Mouse (Mus musculus): ENCODE measurements around the gene Srebf2.

Gene Srebf2

GRCm38 (mm10) chr15:82146770-82147610, at the start of gene Srebf2:
Gene Srebf2, plus strand, starts transcription at chr15:82147181.
- under 1% methylated on average over 72 of the region's 79 CpGs for WGBS

DNA sequence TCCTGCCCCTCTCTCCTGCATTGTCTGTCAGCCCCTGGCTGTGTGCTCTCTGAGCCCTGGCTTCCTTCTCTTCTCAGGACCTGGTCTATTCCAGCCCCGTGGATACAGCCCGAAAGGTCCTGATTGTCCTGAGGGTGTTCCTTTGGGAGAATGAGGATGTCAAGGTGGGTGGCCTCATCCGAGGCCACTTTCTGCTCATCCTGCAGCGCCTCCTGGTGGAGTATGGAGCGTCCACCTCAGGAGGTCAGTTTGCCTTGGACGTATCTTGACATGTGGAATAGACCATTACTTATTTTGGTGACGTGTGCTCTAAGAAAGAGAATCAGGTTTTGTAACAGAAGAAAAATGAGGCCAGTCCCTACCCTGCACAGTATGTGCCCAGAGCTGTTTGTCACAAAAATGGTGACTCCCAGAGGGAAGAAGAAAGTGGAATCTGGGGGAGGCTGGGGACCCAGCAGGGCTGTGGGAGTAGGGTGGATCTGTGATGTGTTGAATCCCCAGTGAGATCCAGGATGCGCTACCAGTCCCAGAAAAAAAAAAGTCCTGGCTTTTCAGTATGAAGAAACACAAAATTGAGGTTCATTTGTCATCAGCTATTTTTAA, 39.9 kb upstream of the Srebf2 start:
- 17% methylated on average over 8 of the region's 8 CpGs for WGBS

DNA sequence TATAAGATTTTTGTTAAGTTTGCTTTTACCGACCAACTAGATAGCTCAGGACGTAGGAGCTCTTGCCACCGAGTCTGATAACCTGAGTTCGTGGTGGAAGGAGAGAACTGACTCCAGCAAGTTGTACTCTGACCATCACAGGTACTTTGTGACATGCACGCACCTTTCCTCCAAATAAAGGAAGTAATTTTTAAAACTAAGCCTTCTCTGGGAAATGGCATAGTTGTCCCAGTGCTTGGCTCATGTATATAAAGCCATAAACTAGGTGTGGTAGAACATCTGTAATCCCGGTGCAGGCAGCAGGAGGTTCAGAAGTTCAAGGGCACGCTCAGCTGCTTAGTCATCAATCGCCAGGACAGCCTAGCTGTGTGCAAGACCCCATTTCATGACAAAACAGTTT, 26.4 kb upstream of the Srebf2 start:
- 94% methylated on average over 8 of the region's 8 CpGs for WGBS

DNA sequence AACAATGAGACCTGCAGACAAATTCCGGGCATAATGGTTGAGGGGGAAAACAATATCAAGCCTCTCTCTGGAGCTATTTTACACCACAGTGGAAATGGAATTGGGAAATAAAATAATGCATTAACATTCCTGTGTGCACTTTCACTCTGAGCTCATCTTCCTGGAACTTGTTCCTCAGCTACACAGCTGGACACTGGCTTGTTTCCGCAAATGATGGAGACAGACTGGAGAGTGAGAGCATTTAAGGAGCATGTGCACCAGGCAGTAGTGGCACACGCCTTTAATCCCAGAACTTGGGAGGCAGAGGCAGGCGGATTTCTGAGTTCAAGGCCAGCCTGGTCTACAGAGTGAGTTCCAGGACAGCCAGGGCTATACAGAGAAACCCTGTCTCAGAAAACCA, 20.3 kb upstream of the Srebf2 start:
- 79% methylated on average over 4 of the region's 4 CpGs for WGBS

GRCm38 (mm10) chr15:82127426-82128374, 19.3 kb upstream of the Srebf2 start, which contains the start of gene Ccdc134:
Gene Ccdc134, plus strand, starts transcription at chr15:82127922.
- WGBS, result under 1% methylated on average over 74 of the region's 74 CpGs

- WGBS, result 8% methylated on average over 5 of the region's 5 CpGs
Observed at GRCm38 (mm10) chr15:82128398-82128797, 18.6 kb upstream of the Srebf2 start.

- WGBS, result 82% methylated on average over 7 of the region's 7 CpGs
Observed at GRCm38 (mm10) chr15:82130599-82130998, 16.4 kb upstream of the Srebf2 start.

- WGBS, result 50% methylated on average over 4 of the region's 4 CpGs
Observed at GRCm38 (mm10) chr15:82135372-82135771, 11.6 kb upstream of the Srebf2 start.

DNA sequence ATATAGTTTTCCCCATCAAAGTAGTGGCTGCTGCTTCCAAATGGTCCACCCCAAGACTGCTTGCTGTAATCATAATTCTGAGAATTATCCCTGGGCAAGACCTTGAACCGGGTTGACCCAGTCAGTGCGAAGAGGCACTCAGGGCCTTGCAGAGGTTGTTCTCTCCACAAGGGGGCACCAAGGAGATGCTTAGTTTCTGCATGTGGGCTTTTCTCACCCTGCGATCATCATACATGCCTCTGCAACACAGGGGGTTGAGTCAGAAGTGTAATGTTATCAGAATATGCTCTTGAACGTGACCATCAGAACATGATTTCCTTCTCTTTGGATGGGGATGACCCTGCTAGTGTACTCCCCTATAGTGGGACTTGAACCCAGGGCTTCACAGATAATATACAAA, 8.4 kb upstream of the Srebf2 start:
- WGBS, result 27% methylated on average over 4 of the region's 4 CpGs

DNA sequence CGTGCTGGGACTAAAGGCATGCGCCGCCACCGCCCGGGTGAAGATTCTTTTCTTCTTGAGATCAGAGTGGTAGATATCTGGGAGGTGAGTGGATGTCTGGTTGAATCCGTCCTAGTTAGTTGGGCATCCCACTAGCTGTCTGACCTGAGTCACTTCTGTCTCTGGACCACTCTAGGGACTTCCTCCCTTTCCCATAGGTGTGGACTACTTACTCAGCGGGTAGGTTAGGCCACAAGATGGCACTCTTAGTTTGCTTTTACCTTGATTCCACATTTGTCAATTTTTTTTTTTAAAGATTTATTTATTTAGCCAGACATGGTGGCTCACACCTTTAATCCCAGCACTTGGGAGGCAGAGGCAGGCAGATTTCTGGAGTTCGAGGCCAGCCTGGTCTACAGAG, 7.8 kb upstream of the Srebf2 start:
- WGBS, result 94% methylated on average over 8 of the region's 8 CpGs

- 82% methylated on average over 3 of the region's 3 CpGs for WGBS
Observed at GRCm38 (mm10) chr15:82140355-82140754, 6.6 kb upstream of the Srebf2 start.

GRCm38 (mm10) chr15:82144157-82144556, 2.8 kb upstream of the Srebf2 start:
- 91% methylated on average over 5 of the region's 5 CpGs for WGBS

GRCm38 (mm10) chr15:82145408-82145807, 1.6 kb upstream of the Srebf2 start:
- 55% methylated on average over 2 of the region's 2 CpGs for WGBS

DNA sequence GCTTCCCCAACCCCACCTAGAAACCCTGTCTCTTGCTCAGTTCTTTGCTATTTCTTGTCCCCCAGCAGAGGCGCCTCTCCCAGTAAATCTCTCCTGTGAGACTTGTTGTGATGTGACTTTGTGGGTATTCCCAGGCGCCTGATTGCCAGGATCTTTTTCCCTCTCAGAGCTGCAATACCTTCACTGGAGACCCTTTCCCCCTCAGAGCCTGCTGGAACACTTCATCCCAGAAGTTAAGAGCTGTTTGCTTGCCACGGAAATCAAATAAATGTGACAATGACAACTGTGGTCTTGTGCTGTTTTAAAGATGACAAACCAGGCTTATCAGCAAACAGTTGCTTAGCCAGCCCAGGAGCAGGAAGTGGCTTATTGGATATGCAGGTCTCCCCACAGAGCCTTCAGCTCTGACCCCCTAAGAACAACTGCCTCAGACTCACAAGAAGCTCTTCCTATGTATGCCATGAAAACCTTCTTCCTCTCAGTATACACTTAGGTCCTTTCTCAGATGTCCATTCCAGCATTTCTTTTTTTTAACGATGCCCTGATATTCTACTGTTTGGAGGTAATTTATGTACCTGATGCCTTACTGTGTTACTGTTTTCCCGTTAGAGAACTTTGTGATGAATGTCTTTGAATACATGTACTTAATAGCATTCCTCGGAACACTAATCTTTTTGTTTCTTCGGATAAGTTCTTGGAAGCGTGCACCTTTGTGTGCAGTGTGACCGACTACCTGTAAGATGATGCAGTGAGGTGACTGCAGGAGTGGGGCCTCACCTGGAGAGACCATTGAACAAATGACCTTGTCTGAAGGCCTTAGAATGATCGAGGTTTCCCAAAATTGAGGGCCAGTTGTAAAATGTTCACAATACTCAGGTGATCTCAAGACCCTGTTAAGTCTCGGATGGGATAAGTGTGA, 871 bp upstream of the Srebf2 start:
- 21% methylated on average over 11 of the region's 11 CpGs for WGBS

- under 1% methylated on average over 44 of the region's 50 CpGs for WGBS
Observed at GRCm38 (mm10) chr15:82147611-82148111, 680 bp downstream of the Srebf2 start.

GRCm38 (mm10) chr15:82148510-82148911, 1.5 kb downstream of the Srebf2 start:
- 14% methylated on average over 9 of the region's 9 CpGs for WGBS

DNA sequence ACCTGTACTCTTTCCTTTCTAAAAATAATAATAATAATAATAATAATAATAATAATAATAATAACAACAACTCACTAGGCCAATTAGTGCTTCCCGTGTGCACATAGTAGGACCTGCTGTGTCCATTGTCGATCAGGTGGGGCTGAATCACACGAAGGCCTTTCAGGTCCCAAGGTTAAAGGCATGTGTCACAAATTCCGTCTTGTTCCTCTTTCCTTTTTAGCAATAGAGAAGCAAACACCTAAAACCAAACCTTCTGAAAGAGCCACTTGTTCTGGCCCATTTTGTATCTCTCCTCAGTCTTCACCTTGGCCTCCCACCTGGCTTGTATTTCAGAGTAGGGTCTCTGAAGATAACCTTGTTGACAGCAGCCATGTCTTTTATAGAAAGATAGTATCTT, 4.2 kb downstream of the Srebf2 start:
- WGBS, result 88% methylated on average over 4 of the region's 4 CpGs

GRCm38 (mm10) chr15:82152022-82152421, 5.0 kb downstream of the Srebf2 start:
- WGBS, result 48% methylated on average over 12 of the region's 12 CpGs

DNA sequence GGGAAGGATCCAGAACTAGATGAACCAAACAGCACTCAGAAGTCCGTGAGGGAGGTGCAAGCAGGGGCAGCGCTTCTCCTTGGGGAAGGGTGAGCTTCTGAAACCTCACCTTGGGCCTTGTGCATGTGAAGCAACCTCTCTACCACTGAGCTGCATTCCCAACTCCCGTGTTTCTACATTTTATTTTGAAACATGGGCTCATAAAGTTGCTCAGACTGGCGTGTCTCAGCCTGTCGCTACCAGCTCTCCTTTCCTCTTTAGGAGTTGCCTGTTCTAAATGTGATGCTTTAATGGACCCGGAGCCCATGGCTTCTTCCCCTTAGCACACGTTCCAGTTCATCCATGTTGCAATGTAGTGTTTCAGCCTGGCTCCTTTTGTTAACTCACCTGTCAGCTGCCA, 5.5 kb downstream of the Srebf2 start:
- 61% methylated on average over 7 of the region's 7 CpGs for WGBS

DNA sequence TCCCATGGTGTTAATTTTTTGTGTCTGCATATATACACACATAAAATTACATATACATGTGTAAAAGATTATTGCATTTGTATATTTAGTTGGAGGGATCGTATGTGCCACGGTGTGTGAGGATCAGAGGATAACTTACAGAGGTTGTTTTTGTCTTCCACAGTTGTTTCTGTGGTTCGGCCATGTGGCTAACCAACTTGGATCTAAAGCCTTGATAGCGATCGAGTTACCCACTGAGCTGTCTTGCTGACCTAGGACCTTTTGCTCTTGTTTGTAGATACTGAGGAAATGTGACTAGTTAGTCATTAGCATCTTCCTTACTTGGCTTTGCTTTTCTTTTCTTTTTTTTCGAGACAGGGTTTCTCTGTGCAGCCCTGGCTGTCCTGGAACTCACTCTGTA, 9.3 kb downstream of the Srebf2 start:
- WGBS, result 87% methylated on average over 6 of the region's 6 CpGs

- 77% methylated on average over 10 of the region's 10 CpGs for WGBS
Observed at GRCm38 (mm10) chr15:82156902-82157301, 9.9 kb downstream of the Srebf2 start.
